Mouse (Mus musculus): ENCODE measurements at regions not wholly inside any gene's neighbourhood (a gene's known extent, or its start where the extent isn't known, plus 50 kb on each side); places are given as distances from the start of the nearest gene placed in this dataset.

DNA sequence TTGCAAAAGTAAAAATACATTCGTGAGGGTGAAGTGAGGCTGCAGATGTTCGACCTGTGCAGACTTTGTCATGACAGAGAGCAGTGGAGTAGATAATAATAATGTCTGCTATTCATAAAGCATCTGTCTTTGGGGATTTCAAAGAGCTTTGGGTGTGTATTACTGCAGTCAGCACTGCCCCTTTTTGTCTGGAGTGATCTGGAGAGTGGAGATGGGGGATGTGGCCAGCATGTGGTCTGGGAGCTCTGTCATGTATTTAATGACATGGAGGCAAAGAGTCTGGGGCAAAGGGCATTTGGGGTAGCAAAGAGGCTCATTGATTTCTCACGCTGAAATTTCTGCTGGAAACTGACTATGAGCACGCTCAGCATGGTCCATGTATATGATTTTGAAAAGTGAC lies 510.8 kb upstream of the Pou3f2 start:
- TF ChIP-seq POLR2A (IDR thresholded peaks at IDR 0.05; ENCODE audit: insufficient read depth, low read depth, low read length) (no peak), CTCF (IDR thresholded peaks at IDR 0.05) (no peak)
